Mouse (Mus musculus) spleen, postnatal 4 days (tissue): ENCODE measurements around the gene Rbmxl2.
A peak's percentile ranks its signal among the peaks of the same experiment; 100 is the strongest.

ENCODE experiments used
- DNase-seq, 2 experiments: peaks; one replicate each; pipeline ENCODE4 v3.0.0; 2022; ENCODE audit warnings: low spot score in 2 of 2

Gene Rbmxl2

DNA sequence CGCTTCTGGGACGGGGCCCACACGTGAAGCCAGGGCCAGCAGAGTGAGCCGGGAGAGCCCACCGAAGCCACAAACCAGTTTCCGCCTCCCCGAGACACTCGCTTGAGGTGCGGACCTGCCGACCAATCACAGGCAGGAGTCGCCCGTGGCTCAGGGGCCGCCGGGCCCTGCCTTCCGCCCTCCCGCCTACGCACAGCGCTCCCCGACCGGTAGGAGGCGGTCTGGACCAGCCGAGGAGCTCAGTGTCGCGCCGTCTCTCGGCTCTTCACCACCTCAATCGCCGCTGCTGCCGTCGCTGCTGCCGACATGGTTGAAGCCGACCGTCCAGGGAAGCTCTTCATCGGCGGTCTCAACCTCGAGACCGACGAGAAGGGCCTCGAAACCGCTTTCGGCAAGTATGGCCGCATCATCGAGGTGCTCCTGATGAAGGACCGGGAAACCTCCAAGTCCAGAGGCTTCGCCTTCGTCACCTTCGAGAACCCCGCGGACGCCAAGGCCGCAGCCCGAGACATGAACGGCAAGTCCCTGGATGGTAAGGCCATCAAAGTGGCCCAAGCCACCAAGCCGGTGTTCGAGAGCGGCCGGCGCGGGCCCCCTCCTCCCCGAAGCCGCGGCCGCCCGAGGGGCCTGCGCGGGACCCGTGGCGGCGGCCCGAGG lies at the start of gene Rbmxl2:
Gene Rbmxl2, plus strand, starts transcription at position 242 of the 657 bp plus-strand sequence.
- peak in 1 of 2 experiments; percentile 60 for DNase-seq

DNA sequence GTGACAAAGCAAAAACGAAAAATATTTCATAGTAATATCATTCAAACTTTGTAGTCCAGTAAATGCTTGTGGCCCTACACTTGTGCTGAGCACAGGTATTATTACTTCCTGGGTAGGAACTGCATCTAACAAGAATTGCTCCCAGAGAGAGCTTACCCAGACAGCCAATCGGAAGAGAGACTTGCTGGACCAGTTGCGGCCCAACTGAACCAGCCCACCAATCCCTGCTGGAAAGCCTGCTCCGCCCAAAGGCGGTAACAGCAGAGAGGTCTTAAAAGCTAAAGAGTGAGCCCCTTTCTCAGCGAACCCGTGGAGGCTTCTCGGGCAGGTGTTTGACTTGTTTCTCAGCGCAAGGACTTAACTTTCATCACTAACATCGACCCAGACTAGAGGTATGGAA lies 42.6 kb upstream of the Rbmxl2 start, which contains the start of gene Nlrp14:
Gene Nlrp14, plus strand, starts transcription at position 301 of the 400 bp plus-strand sequence.
- DNase-seq, result no peak

DNA sequence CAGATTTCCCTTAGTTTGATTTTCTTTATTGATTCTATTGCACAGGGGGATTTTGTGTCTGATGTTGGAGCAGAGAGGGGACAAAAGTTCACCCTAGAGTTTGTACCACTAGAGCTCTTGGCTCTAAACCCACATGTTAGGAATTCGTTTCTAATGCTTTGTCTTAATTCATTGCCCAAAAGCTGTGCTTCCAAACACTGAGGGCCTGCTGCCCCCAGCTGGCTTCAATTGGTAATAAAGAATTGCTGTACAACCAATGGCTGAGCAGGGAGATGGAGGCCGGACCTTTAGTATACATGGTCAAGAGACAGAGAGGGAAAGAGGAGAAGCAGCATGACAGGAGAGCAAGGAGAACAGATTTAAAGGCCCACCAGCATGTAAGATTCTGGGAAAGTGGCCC lies 28.8 kb upstream of the Rbmxl2 start:
- no peak for DNase-seq

DNA sequence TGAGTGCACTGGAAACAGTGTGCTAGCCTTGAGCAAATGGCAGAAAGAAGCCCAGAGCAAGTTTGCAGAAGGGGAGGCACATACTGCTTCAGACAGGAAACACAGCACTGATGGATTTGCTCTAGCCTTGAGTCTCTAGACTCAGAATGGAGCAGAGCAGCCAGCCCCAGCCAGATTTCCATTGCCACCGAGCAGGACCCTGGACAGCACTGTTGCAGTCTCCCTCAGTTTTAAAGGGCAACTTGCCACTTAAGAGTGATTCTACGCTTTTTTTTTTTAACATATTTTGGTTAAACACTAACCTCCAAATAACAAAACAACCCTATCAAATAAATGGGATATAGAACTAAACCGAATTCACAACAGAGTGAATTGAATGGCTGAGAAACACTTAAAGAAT lies 7.4 kb upstream of the Rbmxl2 start:
- DNase-seq, result no peak

DNA sequence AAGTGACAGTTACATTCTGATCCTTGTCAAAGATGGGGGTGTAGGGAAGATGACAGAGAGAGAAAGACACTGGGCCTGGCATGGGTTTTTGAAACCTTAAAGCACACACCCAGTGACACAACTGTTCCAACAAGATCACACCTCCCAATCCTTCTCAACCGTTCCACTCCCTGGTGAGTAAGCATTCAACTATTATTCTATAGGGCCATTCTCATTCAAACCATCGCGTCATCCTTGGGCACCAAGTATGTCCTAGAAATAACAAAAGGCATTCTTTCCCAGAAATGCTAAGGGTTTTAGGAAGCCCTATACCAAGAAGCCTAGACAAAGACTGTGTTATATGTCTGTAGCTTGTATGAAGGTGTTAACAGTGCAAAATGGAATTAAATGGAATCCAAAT lies 1.4 kb upstream of the Rbmxl2 start:
- DNase-seq, result no peak

DNA sequence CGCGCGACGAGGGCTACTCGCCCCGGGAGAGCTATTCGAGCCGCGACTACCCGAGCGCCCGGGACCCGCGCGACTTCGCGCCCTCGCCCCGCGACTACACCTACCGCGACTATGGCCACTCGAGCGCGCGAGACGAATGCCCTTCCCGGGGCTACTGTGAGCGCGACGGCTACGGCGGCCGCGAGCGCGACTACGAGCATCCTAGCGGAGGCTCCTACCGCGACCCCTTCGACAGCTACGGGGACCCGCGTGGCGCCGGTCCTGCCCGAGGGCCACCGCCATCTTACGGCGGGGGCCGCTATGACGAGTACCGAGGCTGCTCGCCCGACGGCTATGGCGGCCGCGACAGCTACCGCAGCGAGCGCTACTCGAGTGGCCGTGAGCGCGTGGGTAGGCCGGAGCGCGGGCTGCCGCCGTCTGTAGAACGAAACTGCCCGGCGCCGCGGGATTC lies 906 bp downstream of the Rbmxl2 start:
- DNase-seq, result peak in 1 of 2 experiments; percentile 59

DNA sequence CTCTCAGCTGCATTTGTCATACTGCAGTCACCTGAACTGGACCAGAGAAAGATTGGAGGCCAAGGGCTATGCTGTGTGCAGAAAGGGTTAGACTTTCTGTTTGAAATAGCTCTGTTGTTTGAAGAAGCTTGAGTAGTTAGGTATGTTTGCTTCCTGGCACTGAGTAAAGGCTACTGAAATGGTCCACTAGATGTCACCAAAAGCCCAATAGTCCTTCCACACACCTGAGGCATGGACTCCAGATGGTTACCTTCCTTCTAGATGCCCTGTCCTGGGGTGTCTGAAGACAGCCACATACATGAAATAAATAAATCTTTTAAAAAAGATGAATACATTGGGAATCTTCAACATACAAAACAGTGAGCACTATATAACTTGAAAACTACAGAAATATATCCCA lies 6.5 kb downstream of the Rbmxl2 start:
- DNase-seq, result no peak

DNA sequence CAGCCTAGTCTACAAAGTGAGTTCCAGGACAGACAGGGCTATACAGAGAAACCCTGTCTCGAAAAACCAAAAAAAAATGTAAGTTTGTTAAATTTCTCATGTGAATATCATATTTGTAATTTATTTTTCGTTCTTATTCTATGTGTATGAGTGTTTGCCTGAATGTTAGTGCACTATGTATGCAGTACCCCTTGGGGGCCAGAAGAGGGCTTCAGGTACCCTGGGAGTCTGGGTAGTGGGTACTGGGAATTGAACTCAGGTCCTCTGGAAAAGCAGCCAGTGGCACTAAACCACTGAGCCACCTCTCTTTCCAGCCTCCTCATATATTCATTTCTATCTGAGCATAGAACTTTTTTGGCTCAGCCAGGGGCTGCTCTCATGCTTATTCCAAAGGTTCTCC lies 7.6 kb downstream of the Rbmxl2 start:
- DNase-seq, result no peak

DNA sequence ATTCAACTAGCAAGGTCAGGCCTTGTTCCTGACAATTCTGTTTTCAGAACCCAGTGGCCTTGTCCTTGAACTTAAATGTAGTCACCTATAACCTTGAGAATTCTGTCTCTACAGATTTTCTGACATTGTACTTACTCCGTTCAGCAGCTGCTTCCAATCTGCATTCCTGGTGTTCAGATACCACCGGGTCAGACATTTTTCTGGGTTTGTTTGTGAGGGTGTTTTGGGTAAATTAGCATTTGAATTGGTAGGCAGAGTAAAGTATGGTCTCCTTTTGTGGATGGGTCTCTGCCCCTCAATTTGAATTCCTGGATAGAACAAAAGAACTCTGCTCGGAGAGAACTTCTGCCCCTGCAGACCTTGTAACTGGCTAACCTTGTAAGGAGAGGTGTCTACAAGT lies 27.6 kb downstream of the Rbmxl2 start:
- DNase-seq, result no peak

DNA sequence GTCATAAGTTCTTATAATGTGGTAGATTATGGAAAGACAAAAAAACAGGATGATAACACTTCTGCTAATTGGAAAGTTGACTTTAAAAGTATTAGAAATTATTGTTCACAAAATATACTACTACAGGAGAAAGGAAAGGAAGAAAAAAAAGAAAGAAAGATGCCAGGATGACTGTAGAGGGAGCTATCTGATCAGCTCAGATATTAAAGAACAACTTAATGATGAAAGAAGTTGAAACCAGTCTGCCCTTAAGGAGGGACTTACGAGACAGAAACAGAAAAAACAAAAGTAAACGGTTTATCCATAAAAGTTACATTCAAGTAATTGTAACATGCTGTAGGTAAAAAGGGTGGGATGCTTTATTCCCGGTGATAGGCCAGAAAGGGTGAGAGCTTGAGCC lies 28.3 kb downstream of the Rbmxl2 start:
- DNase-seq, result no peak

DNA sequence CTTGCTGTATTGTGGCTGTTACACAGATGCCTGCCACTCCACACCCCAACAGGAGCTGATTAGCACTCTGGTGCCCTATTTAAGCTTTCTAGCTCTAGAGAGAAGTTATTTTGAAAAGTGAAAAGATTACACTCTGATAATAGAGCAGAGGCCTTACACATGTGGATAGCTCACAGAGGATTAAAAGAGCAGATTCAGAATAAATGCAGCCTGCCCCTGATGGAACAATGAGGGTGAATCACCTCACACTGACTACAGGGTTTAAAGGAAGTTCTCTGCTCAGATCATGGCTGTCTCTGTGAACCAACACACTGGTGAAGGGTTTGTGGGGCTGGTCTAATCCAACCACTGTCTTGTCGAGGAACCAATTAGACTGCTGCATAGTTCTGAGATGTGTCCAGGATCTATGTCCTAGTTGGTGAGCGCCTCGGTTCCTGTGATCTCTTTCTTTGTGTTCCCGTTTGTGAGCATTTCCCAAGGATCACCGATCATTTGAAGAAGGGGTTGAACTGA lies 32.2 kb downstream of the Rbmxl2 start:
- DNase-seq, result no peak

DNA sequence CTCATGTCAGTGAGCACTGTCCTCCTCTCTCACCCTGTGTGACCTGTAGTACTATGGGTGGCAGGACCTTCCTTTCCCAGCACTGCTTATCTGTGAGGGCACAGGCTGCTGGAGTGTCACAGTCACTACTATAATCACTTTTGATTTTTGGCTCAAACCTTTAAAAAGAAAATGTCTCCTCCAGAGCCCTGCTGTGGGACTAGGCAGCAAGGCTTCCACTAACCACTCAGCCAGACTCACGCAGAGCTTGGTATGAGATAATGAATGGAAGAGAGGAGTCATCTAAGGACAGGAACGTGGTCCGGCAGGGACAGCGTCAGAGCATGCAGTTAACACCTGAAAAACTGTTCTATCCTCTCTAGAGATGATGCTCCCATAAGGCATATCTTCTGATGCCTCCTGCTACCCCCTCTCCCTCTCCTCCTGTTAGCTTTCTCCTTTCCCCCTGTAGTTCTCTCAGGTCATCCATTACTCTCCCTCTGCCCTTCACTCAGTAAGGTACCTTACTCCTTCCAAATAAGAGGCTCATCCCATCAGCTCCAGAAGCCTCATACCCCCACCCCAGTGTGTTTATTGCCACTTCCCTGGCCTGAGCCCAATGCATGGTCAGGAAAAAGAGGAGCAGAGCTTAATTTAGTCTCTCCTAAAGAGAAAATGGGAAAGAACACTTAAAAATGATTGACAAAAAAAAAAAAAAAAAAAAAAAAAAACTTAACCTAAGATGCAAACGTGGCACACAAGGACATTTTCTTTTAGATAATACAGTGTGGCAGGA lies 41.2 kb downstream of the Rbmxl2 start:
- DNase-seq, result no peak

DNA sequence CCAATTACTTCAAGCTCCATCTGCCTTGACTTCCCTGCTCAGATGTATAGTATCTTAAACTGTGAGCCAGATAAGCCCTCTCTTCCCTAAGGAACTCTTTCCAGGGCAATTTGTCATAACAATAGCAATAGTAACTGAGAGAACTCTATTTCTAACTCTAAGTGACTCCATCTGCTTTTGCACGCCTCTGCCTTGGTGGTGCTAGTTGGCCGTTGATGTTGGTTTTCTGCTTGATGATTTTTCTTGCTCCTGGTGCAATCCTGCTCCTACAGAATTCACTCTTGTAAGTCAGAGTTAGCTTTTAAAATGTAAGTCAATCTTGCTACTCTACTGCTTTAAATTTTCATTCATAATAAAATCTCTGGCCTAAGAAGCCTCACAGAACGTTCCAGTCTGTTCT lies 44.1 kb downstream of the Rbmxl2 start:
- no peak for DNase-seq

DNA sequence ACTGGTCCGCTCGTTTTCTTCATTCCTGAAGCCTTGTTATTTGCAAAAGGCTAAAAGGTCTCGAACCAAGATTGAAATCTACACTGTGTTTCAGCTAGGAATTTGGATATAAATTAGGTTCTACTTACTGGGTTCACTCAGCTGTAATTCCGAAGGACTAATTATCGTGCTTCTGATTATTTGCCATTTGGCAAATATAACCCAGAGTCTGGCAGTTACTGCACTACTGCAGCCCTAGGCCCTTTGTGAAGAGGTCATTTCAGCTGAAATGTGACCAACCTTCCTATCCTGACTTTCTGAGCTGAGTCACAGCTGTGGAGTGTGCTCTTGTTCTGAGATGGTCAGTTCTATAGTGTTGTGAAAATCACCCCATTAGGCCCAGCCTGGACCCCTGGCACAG lies 50.7 kb downstream of the Rbmxl2 start:
- no peak for DNase-seq
